Mouse (Mus musculus) neural tube, embryonic 12.5 days (tissue): Measurements from ENCODE around the gene Zfp773. TPM values are rescaled to one million over a fixed set of nuclear protein-coding genes. Genes with fewer than 3 reads are reported as not detected.
"Not testable (repeated sequence)": the region's sequence is repeated elsewhere in the genome, so short reads cannot be mapped to it uniquely, and the experiment has no call there.

ENCODE experiments used
- ATAC-seq: fragments of 200-750 bp; cut with Nextera tagmentation; 2 replicates; pipeline ENCODE4 v1.8.0; 2017; ENCODE audit warnings: low read depth, mild to moderate bottlenecking, moderate TSS enrichment, moderate library complexity; ENCODE audit not compliant: low FRiP score
- H3K27ac ChIP-seq: fragments of 300-500 bp; sonication (generic); 2 replicates; pipeline ENCODE4 v1.5.1; 2016
- H3K27me3 ChIP-seq: fragments of 300-500 bp; sonication (generic); replicated peaks from 2 replicates; pipeline ENCODE4 v1.6.1; 2016; ENCODE audit warnings: mild to moderate bottlenecking
- H3K36me3 ChIP-seq: fragments of 300-500 bp; sonication (generic); 2 replicates; pipeline ENCODE4 v1.6.1; 2016; ENCODE audit warnings: mild to moderate bottlenecking
- H3K4me1 ChIP-seq: fragments of 300-500 bp; sonication (generic); 2 replicates; pipeline ENCODE4 v1.6.1; 2016
- H3K4me2 ChIP-seq: fragments of 300-500 bp; sonication (generic); replicated peaks from 2 replicates; pipeline ENCODE4 v1.6.1; 2016; ENCODE audit warnings: mild to moderate bottlenecking
- H3K4me3 ChIP-seq: fragments of 300-500 bp; sonication (generic); 2 replicates; pipeline ENCODE4 v1.5.1; 2016
- H3K9ac ChIP-seq: fragments of 300-500 bp; sonication (generic); 2 replicates; pipeline ENCODE4 v1.6.1; 2016; ENCODE audit warnings: mild to moderate bottlenecking
- H3K9me3 ChIP-seq: fragments of 300-500 bp; sonication (generic); 2 replicates; pipeline ENCODE4 v1.6.1; 2016; ENCODE audit warnings: mild to moderate bottlenecking
- WGBS: fragments of 180-500 bp; shearing (Covaris S2); methylation state at CpG from one replicate; pipeline ENCODE4 v1.1.7; 2016; 5-methylcytosine and 5-hydroxymethylcytosine counted together
- polyA plus RNA-seq: library from polyadenylated mRNA; unstranded; fragments of >200 nt; fragmentation: Nextera tagmentation; extraction: Ambion mirVana; gene quantifications from 2 replicates; pipeline ENCODE4 v1.2.1, GENCODE M21; 2016

Zfp773 gene
- 11.1 and 11.6 TPM in 2 replicates for polyA plus RNA-seq

GRCm38 (mm10) chr7:7136379-7136866, at the start of gene Zfp773:
Zfp773 (minus strand) TSS chr7:7136755.
- Histone ChIP-seq H3K4me1 (no peaks in the 10 kb centered on the region; the same call in 1 of the 2 replicates), H3K9me3 (no peaks in the 10 kb centered on the region), H3K4me2 (peak within 1 kb of the TSS; percentile 58), H3K9ac (peak within 1 kb of the TSS; percentile 55), H3K27ac (no peak within 1 kb of the TSS), H3K4me3 (peak within 1 kb of the TSS; percentile 37), H3K27me3 (no peaks in the 10 kb centered on the region), H3K36me3 (peaks cover 17% of the 10 kb centered on the region)
- ATAC-seq, result peak; percentile 97
- 9% methylated on average over 16 of the region's 16 CpGs for WGBS

- Histone ChIP-seq H3K4me2 (no peak overlapping the region), H3K27me3 (no peaks in the 10 kb centered on the region), H3K9ac (no peak overlapping the region), H3K9me3 (no peaks in the 10 kb centered on the region), H3K4me3 (no peak overlapping the region), H3K36me3 (peaks cover 24% of the 10 kb centered on the region), H3K4me1 (no peaks in the 10 kb centered on the region), H3K27ac (no peak overlapping the region)
- WGBS, result 92% methylated on average over 1 of the region's 1 CpGs
- no peak for ATAC-seq
Observed at GRCm38 (mm10) chr7:7185897-7186296, 49.3 kb upstream of the Zfp773 start.

GRCm38 (mm10) chr7:7171227-7172147, 34.9 kb upstream of the Zfp773 start, which contains the start of gene Zfp418:
Zfp418 (plus strand) TSS chr7:7171330.
- Histone ChIP-seq H3K27ac (no peak within 1 kb of the TSS), H3K9ac (peak within 1 kb of the TSS; percentile 64), H3K4me2 (peak within 1 kb of the TSS; percentile 69), H3K27me3 (no peaks in the 10 kb centered on the region), H3K4me3 (peak within 1 kb of the TSS; percentile 65), H3K36me3 (0 out of 2 replicates have a peak, but pooled peaks cover 6% of the 10 kb centered on the region), H3K4me1 (peaks cover 6% of the 10 kb centered on the region; the same call in 1 of the 2 replicates), H3K9me3 (no peaks in the 10 kb centered on the region)
- peak; percentile 97 for ATAC-seq
- 3% methylated on average over 26 of the region's 26 CpGs for whole genome bisulfite sequencing

GRCm38 (mm10) chr7:7145991-7146608, 9.5 kb upstream of the Zfp773 start:
- Histone ChIP-seq H3K4me2 (no peak overlapping the region), H3K9ac (no peak overlapping the region), H3K27me3 (no peaks in the 10 kb centered on the region), H3K9me3 (0 out of 2 replicates have a peak, but pooled peaks cover 10% of the 10 kb centered on the region), H3K4me3 (no peak overlapping the region), H3K4me1 (no peaks in the 10 kb centered on the region), H3K36me3 (no peaks in the 10 kb centered on the region), H3K27ac (no peak overlapping the region)
- no peak for ATAC-seq
- 91% methylated on average over 15 of the region's 15 CpGs for whole genome bisulfite sequencing

GRCm38 (mm10) chr7:7144215-7144614, 7.7 kb upstream of the Zfp773 start:
- WGBS, result 82% methylated on average over 1 of the region's 1 CpGs
- H3K9ac ChIP-seq, result no peak overlapping the region
- 0 out of 2 replicates have a peak, but pooled peaks cover 10% of the 10 kb centered on the region for H3K9me3 ChIP-seq
- no peaks in the 10 kb centered on the region for H3K36me3 ChIP-seq
- no peak for ATAC-seq
- H3K4me1 ChIP-seq, result no peaks in the 10 kb centered on the region
- H3K4me3 ChIP-seq, result no peak overlapping the region
- H3K4me2 ChIP-seq, result no peak overlapping the region
- H3K27me3 ChIP-seq, result no peaks in the 10 kb centered on the region
- no peak overlapping the region for H3K27ac ChIP-seq

GRCm38 (mm10) chr7:7132751-7133150, 3.8 kb downstream of the Zfp773 start:
- H3K4me2 ChIP-seq, result no peak overlapping the region
- H3K4me3 ChIP-seq, result no peak overlapping the region
- no peak overlapping the region for H3K27ac ChIP-seq
- H3K27me3 ChIP-seq, result no peaks in the 10 kb centered on the region
- no peak overlapping the region for H3K9ac ChIP-seq
- WGBS, result 75% methylated on average over 8 of the region's 8 CpGs
- H3K9me3 ChIP-seq, result no peaks in the 10 kb centered on the region
- no peaks in the 10 kb centered on the region; the same call in 1 of the 2 replicates for H3K4me1 ChIP-seq
- ATAC-seq, result no peak
- H3K36me3 ChIP-seq, result peaks cover 25% of the 10 kb centered on the region

GRCm38 (mm10) chr7:7130491-7131124, 5.9 kb downstream of the Zfp773 start:
- not testable (repeated sequence) for H3K9ac ChIP-seq, H3K27me3 ChIP-seq, H3K4me3 ChIP-seq, H3K9me3 ChIP-seq, H3K4me2 ChIP-seq, H3K4me1 ChIP-seq, ATAC-seq, H3K27ac ChIP-seq
- H3K36me3 ChIP-seq, result peaks cover 25% of the 10 kb centered on the region
- 93% methylated on average over 15 of the region's 15 CpGs for WGBS

- Histone ChIP-seq H3K4me1 (peaks cover 7% of the 10 kb centered on the region), H3K27me3 (no peaks in the 10 kb centered on the region), H3K27ac (no peak overlapping the region), H3K36me3 (peaks cover 23% of the 10 kb centered on the region), H3K4me2 (peak overlapping the region; percentile 65), H3K4me3 (no peak overlapping the region), H3K9ac (no peak overlapping the region), H3K9me3 (no peaks in the 10 kb centered on the region)
- ATAC-seq, result peak; percentile 57; the same call in 1 of the 2 replicates
- WGBS, result 56% methylated on average over 6 of the region's 6 CpGs
Observed at GRCm38 (mm10) chr7:7121602-7121980, 15.0 kb downstream of the Zfp773 start.

GRCm38 (mm10) chr7:7120921-7121601, 15.5 kb downstream of the Zfp773 start, which contains the start of gene Zfp954:
Zfp954 (minus strand) TSS chr7:7121488.
- Histone ChIP-seq H3K4me1 (peaks cover 7% of the 10 kb centered on the region), H3K4me2 (peak within 1 kb of the TSS; percentile 65), H3K36me3 (peaks cover 29% of the 10 kb centered on the region), H3K27me3 (no peaks in the 10 kb centered on the region), H3K9ac (peak within 1 kb of the TSS; percentile 64), H3K4me3 (peak within 1 kb of the TSS; percentile 53), H3K27ac (no peak within 1 kb of the TSS), H3K9me3 (no peaks in the 10 kb centered on the region)
- peak; percentile 88 for ATAC-seq
- 1% methylated on average over 30 of the region's 30 CpGs for WGBS

- Histone ChIP-seq H3K36me3 (peaks cover 52% of the 10 kb centered on the region), H3K4me2 (no peak overlapping the region), H3K27me3 (no peaks in the 10 kb centered on the region), H3K27ac (no peak overlapping the region), H3K9me3 (no peaks in the 10 kb centered on the region), H3K4me3 (no peak overlapping the region), H3K4me1 (peaks cover 7% of the 10 kb centered on the region), H3K9ac (no peak overlapping the region)
- ATAC-seq, result no peak
- 97% methylated on average over 2 of the region's 2 CpGs for WGBS
Observed at GRCm38 (mm10) chr7:7118441-7118840, 18.1 kb downstream of the Zfp773 start.

- H3K4me2 ChIP-seq, result no peak overlapping the region
- no peak overlapping the region for H3K9ac ChIP-seq
- H3K4me1 ChIP-seq, result no peaks in the 10 kb centered on the region
- no peak overlapping the region for H3K4me3 ChIP-seq
- 0 out of 2 replicates have a peak, but pooled peaks cover 16% of the 10 kb centered on the region for H3K9me3 ChIP-seq
- WGBS, result 94% methylated on average over 7 of the region's 7 CpGs
- no peak overlapping the region for H3K27ac ChIP-seq
- no peak for ATAC-seq
- no peaks in the 10 kb centered on the region for H3K27me3 ChIP-seq
- H3K36me3 ChIP-seq, result peaks cover 5% of the 10 kb centered on the region; the same call in 1 of the 2 replicates
Observed at GRCm38 (mm10) chr7:7108501-7108900, 28.1 kb downstream of the Zfp773 start.
